Mouse (Mus musculus) MEL (cell line): ENCODE results near the gene Best3.

Experiments used
- CTCF ChIP-seq, 3 experiments: IDR thresholded peaks in 2 of 3; conservative IDR thresholded peaks in 1 of 3; 2 replicates each; pipeline ENCODE4 v1.5.1; 2011 to 2012; ENCODE audit warnings: low read length in 3 of 3, low read depth in 2 of 3, mild to moderate bottlenecking in 2 of 3, improper control_type of control experiment in 1 of 3, inconsistent platforms in 1 of 3, mixed read lengths in 1 of 3, moderate library complexity in 1 of 3; ENCODE audit not compliant: control insufficient read depth in 1 of 3, insufficient read depth in 1 of 3, poor library complexity in 1 of 3, severe bottlenecking in 1 of 3
- POLR2A ChIP-seq, 2 experiments: IDR thresholded peaks; 2 replicates each; pipeline ENCODE4 v1.6.1; 2011 to 2012; ENCODE audit warnings: low read length in 2 of 2, mild to moderate bottlenecking in 2 of 2, control low read depth in 1 of 2, improper control_type of control experiment in 1 of 2, low read depth in 1 of 2, moderate library complexity in 1 of 2; ENCODE audit not compliant: control insufficient read depth in 1 of 2, insufficient read depth in 1 of 2, poor library complexity in 1 of 2
- TCF12 ChIP-seq: IDR thresholded peaks from 2 replicates; pipeline ENCODE4 v1.6.1; 2014; ENCODE audit warnings: low read depth, mild to moderate bottlenecking, inconsistent platforms, low read length, improper control_type of control experiment, moderate library complexity

- TF ChIP-seq POLR2A (IDR thresholded peaks at IDR 0.05; ENCODE audit: control insufficient read depth in 1 of 2, insufficient read depth in 1 of 2, low read depth in 1 of 2, low read length in 2 of 2, poor library complexity in 1 of 2) (no peak), CTCF (IDR thresholded peaks at IDR 0.05 in 2 of 3, conservative IDR thresholded peaks at IDR 0.05 in 1 of 3; ENCODE audit: control insufficient read depth in 1 of 3, insufficient read depth in 1 of 3, low read depth in 2 of 3, low read length in 3 of 3, poor library complexity in 1 of 3, severe bottlenecking in 1 of 3) (no peak), TCF12 (no peak)
Measured at GRCm38 (mm10) chr10:116962803-116963202, 23.3 kb upstream of the Best3 start.
